Mouse (Mus musculus) heart, embryonic 13.5 days (tissue): ENCODE measurements around the gene Chd5. TPM values are rescaled to one million over a fixed set of nuclear protein-coding genes. Genes with fewer than 3 reads are reported as not detected.
A peak's percentile ranks its signal among the peaks of the same experiment; 100 is the strongest.

ENCODE experiments used
- ATAC-seq: fragments of 200-750 bp; cut with Nextera tagmentation; 2 replicates; pipeline ENCODE4 v1.8.0; 2017; ENCODE audit warnings: moderate TSS enrichment; ENCODE audit not compliant: insufficient number of reproducible peaks, low FRiP score, low TSS enrichment; ENCODE audit errors: extremely low read depth
- H3K27ac ChIP-seq: fragments of 300-500 bp; sonication (generic); replicated peaks from 2 replicates; pipeline ENCODE4 v1.5.1; 2015; ENCODE audit warnings: moderate library complexity, mild to moderate bottlenecking, inconsistent platforms
- H3K27me3 ChIP-seq: fragments of 300-500 bp; sonication (generic); replicated peaks from 2 replicates; pipeline ENCODE4 v1.6.1; 2015; ENCODE audit warnings: mild to moderate bottlenecking, inconsistent platforms
- H3K36me3 ChIP-seq: fragments of 300-500 bp; sonication (generic); 2 replicates; pipeline ENCODE4 v1.6.1; 2015; ENCODE audit warnings: mild to moderate bottlenecking, inconsistent platforms
- H3K4me1 ChIP-seq: fragments of 300-500 bp; sonication (generic); 2 replicates; pipeline ENCODE4 v1.6.1; 2015; ENCODE audit warnings: inconsistent platforms
- H3K4me2 ChIP-seq: fragments of 300-500 bp; sonication (generic); 2 replicates; pipeline ENCODE4 v1.6.1; 2015; ENCODE audit warnings: inconsistent platforms, mild to moderate bottlenecking, moderate library complexity
- H3K4me3 ChIP-seq: fragments of 300-500 bp; sonication (generic); 2 replicates; pipeline ENCODE4 v1.5.1; 2015; ENCODE audit warnings: moderate library complexity, mild to moderate bottlenecking, inconsistent platforms
- H3K9ac ChIP-seq: fragments of 300-500 bp; sonication (generic); 2 replicates; pipeline ENCODE4 v1.6.1; 2015; ENCODE audit warnings: inconsistent platforms, mild to moderate bottlenecking, moderate library complexity
- H3K9me3 ChIP-seq: fragments of 300-500 bp; sonication (generic); 2 replicates; pipeline ENCODE4 v1.6.1; 2016; ENCODE audit warnings: inconsistent platforms
- WGBS: fragments of 180-500 bp; shearing (Covaris S2); methylation state at CpG from one replicate; pipeline ENCODE4 v1.1.7; 2015; ENCODE audit warnings: mixed read lengths; 5-methylcytosine and 5-hydroxymethylcytosine counted together
- polyA plus RNA-seq: library from polyadenylated mRNA; unstranded; fragments of >200 nt; fragmentation: Nextera tagmentation; extraction: Ambion mirVana; gene quantifications from 2 replicates; pipeline ENCODE4 v1.2.1, GENCODE M21; 2015

Gene Chd5
- polyA plus RNA-seq, 1 experiment from 2014 or later, result 0.09 TPM

DNA sequence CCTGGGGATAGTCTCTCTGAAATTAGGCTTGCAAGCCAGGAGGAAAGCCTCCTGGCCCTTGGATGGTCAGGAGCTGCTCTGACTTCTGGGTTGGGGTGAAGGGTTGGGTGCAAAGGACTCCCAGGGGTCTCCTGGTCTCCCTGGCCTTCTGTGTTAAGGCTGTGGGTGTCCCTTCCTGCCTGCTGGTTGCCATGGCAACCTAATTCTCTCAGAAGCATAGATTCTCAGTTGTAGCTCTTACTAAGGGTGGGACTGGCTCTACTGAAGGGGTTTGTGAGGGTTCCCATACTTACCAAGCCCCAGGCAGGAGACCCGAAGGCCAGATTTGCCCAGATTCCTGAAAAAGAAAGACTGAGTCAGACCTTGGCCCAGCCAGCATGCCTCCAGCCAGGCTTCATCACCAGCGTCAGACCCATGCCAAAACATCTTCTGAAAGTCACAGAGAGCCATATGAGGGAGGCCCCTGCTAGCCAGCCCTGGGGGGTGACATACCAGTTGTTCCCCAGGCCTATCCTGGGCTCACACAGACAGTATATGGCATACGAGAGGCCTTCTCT lies 74.2 kb downstream of the Chd5 start:
- no peak overlapping the region for H3K27ac ChIP-seq
- 79% methylated on average over 3 of the region's 3 CpGs for WGBS
- peaks cover 17% of the 10 kb centered on the region for H3K4me1 ChIP-seq
- no peak overlapping the region for H3K9ac ChIP-seq
- no peak overlapping the region for H3K4me3 ChIP-seq
- H3K27me3 ChIP-seq, result peaks cover 7% of the 10 kb centered on the region
- H3K9me3 ChIP-seq, result no peaks in the 10 kb centered on the region
- H3K4me2 ChIP-seq, result no peak overlapping the region
- no peak for ATAC-seq
- H3K36me3 ChIP-seq, result no peaks in the 10 kb centered on the region

DNA sequence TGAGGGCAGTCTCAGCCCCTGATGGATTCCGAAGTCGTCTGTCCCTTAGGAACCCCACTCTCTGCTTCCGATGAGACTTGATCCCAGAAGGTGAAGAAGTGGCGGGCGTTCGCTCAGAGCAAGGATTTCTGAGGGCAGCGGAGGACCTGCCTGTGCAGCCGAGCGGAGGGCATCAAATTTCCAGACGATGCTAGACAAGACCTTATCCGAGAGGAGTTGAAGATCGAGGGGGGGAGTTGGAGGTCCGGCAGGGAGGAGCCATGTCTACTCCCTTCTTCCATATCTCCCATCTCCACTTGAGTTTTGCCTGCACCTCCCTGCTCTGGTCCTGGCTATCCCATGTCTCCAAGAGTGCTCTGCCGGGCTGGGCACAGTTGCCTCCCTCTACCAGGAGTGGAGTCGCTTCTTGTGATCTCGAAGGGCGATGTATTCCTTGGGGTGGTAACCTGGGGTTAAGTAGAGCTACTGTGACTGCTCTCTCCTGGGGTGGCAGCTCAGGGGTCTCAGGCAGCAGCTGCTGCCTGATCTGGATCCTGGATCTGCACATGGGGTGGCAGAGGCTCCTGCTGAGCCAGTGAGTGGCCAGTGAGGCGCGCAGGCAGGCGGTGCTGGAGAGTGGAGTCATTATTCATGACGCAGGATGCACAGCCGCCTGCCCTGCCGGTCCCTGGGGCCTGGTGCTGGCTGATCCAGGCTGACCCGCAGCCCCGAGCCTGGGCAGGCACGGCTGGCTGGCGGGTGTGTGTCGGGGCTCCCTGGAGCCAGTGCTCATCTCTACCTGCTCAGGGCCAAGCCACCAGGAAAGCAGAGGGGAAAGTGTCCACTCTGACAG lies 80.0 kb downstream of the Chd5 start:
- H3K4me1 ChIP-seq, result no peaks in the 10 kb centered on the region
- H3K4me2 ChIP-seq, result no peak overlapping the region
- WGBS, result 39% methylated on average over 28 of the region's 28 CpGs
- H3K9ac ChIP-seq, result no peak overlapping the region
- H3K27me3 ChIP-seq, result peaks cover 33% of the 10 kb centered on the region
- H3K9me3 ChIP-seq, result no peaks in the 10 kb centered on the region
- H3K4me3 ChIP-seq, result no peak overlapping the region
- H3K36me3 ChIP-seq, result no peaks in the 10 kb centered on the region
- ATAC-seq, result no peak
- no peak overlapping the region for H3K27ac ChIP-seq

DNA sequence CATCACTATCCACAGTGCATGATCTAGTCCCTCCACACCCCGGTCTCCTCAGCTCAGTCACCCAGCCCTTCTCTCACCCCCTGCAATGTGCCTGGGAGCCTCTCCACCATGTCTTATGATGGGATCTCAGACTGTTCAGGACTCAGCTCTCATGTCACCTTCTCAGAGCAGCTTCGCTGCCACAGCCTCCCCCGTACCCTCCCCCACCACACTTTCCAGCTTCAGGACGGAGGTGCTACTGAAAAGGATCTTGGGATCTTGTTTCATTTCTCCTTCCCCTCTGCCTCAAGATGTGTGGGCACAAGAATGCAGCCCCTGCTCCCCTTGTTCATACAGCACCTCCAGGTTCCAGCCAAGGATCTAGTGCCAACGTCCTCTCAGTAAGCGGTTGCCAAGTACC lies 85.1 kb downstream of the Chd5 start:
- no peak for ATAC-seq
- H3K4me1 ChIP-seq, result no peaks in the 10 kb centered on the region
- no peak overlapping the region for H3K4me2 ChIP-seq
- 84% methylated on average over 6 of the region's 6 CpGs for WGBS
- H3K4me3 ChIP-seq, result no peak overlapping the region
- H3K9ac ChIP-seq, result no peak overlapping the region
- no peaks in the 10 kb centered on the region for H3K36me3 ChIP-seq
- H3K27ac ChIP-seq, result no peak overlapping the region
- peaks cover 24% of the 10 kb centered on the region for H3K27me3 ChIP-seq
- H3K9me3 ChIP-seq, result peaks cover 3% of the 10 kb centered on the region; the same call in 1 of the 2 replicates

DNA sequence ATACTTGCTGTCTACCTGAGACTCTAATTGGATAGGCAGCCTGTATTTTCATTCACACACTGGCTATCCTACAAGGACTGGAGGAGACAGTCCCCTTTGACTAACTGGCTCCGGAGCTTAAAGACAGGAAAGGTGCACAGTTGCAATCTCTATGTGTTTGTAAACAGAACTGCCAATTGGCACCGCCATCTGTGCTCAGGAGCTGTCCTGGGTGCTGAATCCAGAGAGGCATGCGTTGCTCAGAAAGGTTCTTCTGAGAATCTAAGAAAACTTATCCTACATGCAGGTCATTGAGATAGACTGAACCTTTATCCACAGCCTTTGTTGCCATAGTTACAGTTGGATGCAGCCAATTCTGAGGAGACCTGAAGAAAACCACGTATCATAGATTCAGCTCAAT lies 85.9 kb downstream of the Chd5 start:
- ATAC-seq, result no peak
- 36% methylated on average over 4 of the region's 4 CpGs for WGBS
- Histone ChIP-seq H3K36me3 (no peaks in the 10 kb centered on the region), H3K27ac (no peak overlapping the region), H3K27me3 (peaks cover 17% of the 10 kb centered on the region; the same call in 1 of the 2 replicates), H3K9me3 (peaks cover 3% of the 10 kb centered on the region; the same call in 1 of the 2 replicates), H3K4me1 (no peaks in the 10 kb centered on the region), H3K4me2 (no peak overlapping the region), H3K9ac (no peak overlapping the region), H3K4me3 (no peak overlapping the region)

DNA sequence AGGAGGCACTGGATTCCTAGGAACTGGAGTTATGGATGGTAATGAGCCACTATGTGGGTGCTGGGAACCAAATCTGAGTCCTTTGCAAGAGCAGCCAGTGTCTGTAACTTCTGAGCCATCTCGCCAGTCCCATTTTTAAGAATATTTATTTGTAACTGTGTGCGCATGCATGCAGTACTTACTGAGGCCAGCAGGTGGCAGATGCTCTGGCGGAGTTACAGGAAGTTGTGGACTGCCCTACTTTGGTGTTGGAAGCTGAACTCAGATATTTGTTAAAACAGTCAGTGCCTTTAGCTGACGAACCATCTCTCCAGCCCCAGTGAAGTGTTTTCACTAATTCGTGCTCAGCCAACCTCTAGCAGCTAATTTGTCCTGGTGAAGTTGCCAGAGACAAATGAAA lies 86.5 kb downstream of the Chd5 start:
- H3K27me3 ChIP-seq, result peaks cover 17% of the 10 kb centered on the region; the same call in 1 of the 2 replicates
- no peak overlapping the region for H3K9ac ChIP-seq
- H3K4me3 ChIP-seq, result no peak overlapping the region
- no peaks in the 10 kb centered on the region for H3K4me1 ChIP-seq
- H3K36me3 ChIP-seq, result no peaks in the 10 kb centered on the region
- WGBS, result 58% methylated on average over 5 of the region's 5 CpGs
- no peak overlapping the region for H3K4me2 ChIP-seq
- H3K27ac ChIP-seq, result no peak overlapping the region
- ATAC-seq, result no peak
- H3K9me3 ChIP-seq, result peaks cover 3% of the 10 kb centered on the region; the same call in 1 of the 2 replicates

DNA sequence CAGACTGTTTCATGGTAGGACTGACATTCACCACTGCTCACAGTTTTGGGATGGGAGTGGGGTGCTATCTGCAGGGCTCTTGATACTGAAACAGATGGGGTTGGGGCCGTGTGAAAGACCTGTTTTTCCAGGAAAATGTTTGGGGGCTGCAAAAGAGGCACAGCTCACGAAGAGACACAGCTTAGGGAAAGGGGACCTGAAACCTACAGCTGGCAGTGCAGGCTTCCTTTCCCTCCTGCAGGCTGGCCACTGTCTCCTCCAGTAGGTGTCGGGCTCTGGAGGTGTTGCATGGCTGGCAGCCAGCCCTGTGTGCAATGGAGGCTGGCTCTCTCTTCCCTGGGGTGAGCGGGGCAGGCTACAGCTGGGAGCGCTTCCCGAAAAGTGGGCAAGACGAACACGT lies 89.8 kb downstream of the Chd5 start:
- Histone ChIP-seq H3K4me1 (no peaks in the 10 kb centered on the region), H3K4me2 (no peak overlapping the region), H3K9me3 (peaks cover 3% of the 10 kb centered on the region; the same call in 1 of the 2 replicates), H3K27ac (no peak overlapping the region), H3K9ac (no peak overlapping the region), H3K27me3 (peaks cover 27% of the 10 kb centered on the region; the same call in 1 of the 2 replicates), H3K36me3 (no peaks in the 10 kb centered on the region), H3K4me3 (no peak overlapping the region)
- no peak for ATAC-seq
- 49% methylated on average over 8 of the region's 8 CpGs for WGBS

DNA sequence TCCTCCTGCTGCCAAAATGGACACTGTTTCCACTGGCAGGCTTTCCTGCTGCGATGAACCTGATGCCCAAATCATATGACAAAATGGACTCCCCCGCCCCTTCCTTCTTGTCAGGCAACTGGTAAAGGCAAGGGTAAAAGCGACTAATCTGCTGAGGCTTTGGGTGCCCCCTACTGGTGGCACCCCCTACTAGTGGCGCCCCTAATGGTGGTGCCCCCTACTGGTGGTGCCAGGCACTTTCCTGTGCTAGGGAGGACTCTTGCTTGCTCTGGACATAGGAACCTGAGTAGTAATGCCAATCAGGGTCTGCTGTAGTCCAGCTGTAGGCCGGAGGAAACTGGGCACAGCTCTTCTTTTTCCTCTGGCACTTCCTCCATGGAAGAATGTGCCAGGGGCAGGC lies 93.9 kb downstream of the Chd5 start:
- H3K27ac ChIP-seq, result no peak overlapping the region
- H3K9ac ChIP-seq, result no peak overlapping the region
- no peak overlapping the region for H3K4me2 ChIP-seq
- no peaks in the 10 kb centered on the region for H3K9me3 ChIP-seq
- H3K36me3 ChIP-seq, result no peaks in the 10 kb centered on the region
- H3K4me3 ChIP-seq, result no peak overlapping the region
- 39% methylated on average over 5 of the region's 5 CpGs for WGBS
- peaks cover 40% of the 10 kb centered on the region for H3K27me3 ChIP-seq
- no peak for ATAC-seq
- H3K4me1 ChIP-seq, result peaks cover 5% of the 10 kb centered on the region

DNA sequence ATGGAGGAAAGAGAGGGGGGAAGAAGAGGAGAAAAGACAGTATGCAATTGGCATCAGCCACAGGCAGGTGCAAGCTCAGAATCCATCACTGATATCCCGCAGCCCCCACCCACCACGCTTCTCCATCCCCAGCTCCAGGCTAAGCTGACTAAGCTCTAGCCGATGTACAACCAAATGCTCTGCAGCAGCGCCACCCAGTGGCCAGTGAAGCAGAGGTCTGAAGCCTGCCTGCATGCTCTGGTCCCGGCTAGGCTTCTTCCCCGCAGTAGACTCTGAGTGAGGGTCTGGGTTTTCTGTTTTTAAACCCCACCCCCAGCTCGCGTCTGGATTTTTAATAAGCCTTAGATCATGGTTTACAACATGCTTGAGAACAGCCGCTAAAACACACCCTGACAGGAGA lies 96.4 kb downstream of the Chd5 start:
- H3K36me3 ChIP-seq, result no peaks in the 10 kb centered on the region
- no peak overlapping the region for H3K27ac ChIP-seq
- WGBS, result 3% methylated on average over 9 of the region's 9 CpGs
- peak overlapping the region; percentile 64 for H3K4me2 ChIP-seq
- H3K4me3 ChIP-seq, result peak overlapping the region; percentile 31
- peaks cover 52% of the 10 kb centered on the region for H3K27me3 ChIP-seq
- H3K9me3 ChIP-seq, result no peaks in the 10 kb centered on the region
- no peak overlapping the region for H3K9ac ChIP-seq
- no peak for ATAC-seq
- H3K4me1 ChIP-seq, result peaks cover 5% of the 10 kb centered on the region

DNA sequence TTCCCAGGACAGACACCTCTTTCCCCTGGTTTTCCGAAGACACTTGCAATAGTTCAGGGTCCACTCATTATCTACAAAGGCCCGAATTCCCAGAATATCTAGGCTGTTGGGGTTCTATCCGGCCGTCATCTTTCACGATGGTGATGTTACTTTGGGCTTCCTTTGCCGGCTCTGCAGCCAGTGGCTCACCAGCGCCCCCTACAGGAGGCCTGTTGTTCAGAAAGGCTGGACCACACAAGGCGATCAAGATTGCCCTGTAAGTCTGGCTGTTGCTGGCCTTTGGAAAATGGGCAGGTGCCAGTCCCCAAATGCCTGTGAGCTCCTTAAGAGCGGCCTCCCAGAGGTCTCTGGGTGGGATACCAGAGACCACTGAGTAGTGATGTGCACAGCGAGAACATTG lies 96.8 kb downstream of the Chd5 start:
- Histone ChIP-seq H3K9me3 (no peaks in the 10 kb centered on the region), H3K4me2 (peak overlapping the region; percentile 64), H3K4me1 (peaks cover 5% of the 10 kb centered on the region), H3K4me3 (peak overlapping the region; percentile 31), H3K36me3 (no peaks in the 10 kb centered on the region), H3K27me3 (peaks cover 55% of the 10 kb centered on the region), H3K9ac (no peak overlapping the region), H3K27ac (no peak overlapping the region)
- no peak for ATAC-seq
- 13% methylated on average over 10 of the region's 10 CpGs for WGBS

Other genes with a start within 250 kb of the Chd5 start
- 0.73 and 0.80 TPM in 2 replicates for gene Tnfrsf25, start 222.7 kb upstream of the Chd5 start, polyA plus RNA-seq
- 0.87 and 1.1 TPM in 2 replicates for gene Espn, start 186.3 kb upstream of the Chd5 start, polyA plus RNA-seq
- gene Hes2, start 179.8 kb upstream of the Chd5 start, polyA plus RNA-seq, result not detected in 2 replicates
- 73.9 and 84.7 TPM in 2 replicates for gene Acot7, start 160.5 kb upstream of the Chd5 start, polyA plus RNA-seq
- gene Gpr153, start 64.4 kb upstream of the Chd5 start, polyA plus RNA-seq, result 9.2 and 9.6 TPM in 2 replicates
- not detected in 2 replicates for gene Hes3, start 47.0 kb upstream of the Chd5 start, polyA plus RNA-seq
- 16.8 and 19.7 TPM in 2 replicates for gene Icmt, start 41.4 kb upstream of the Chd5 start, polyA plus RNA-seq
- 71.2 and 73.2 TPM in 2 replicates for gene Rnf207, start 19.7 kb upstream of the Chd5 start, polyA plus RNA-seq
- gene Rpl22, start 12.9 kb upstream of the Chd5 start, polyA plus RNA-seq, result 226 and 250 TPM in 2 replicates
- gene Nphp4, start 138.1 kb downstream of the Chd5 start, polyA plus RNA-seq, result 1.7 TPM in 2 replicates
- 4.1 and 5.0 TPM in 2 replicates for gene Kcnab2, start 139.2 kb downstream of the Chd5 start, polyA plus RNA-seq